Mouse (Mus musculus) erythroblast, adult 5-6 weeks (primary cell): ENCODE measurements around the gene Ttc21a. TPM values are rescaled to one million over a fixed set of nuclear protein-coding genes. Genes with fewer than 3 reads are reported as not detected.

ENCODE experiments used
- ATAC-seq: replicated peaks from 2 replicates; pipeline ENCODE4 v1.8.0; 2016; ENCODE audit warnings: moderate number of reproducible peaks, mild to moderate bottlenecking, moderate TSS enrichment, inconsistent platforms; ENCODE audit not compliant: poor library complexity, low FRiP score, severe bottlenecking
- total RNA-seq, 2 experiments: library from RNA; stranded (forward) in 1 of 2; stranded (reverse) in 1 of 2; fragments of 150-400 nt in 1 of 2; fragments of 200-764, 138-1000 nt in 1 of 2; gene quantifications; 2 replicates each; pipeline versions ENCODE4 v1.2.3 to v1.2.4; 2015 to 2017; ENCODE audit warnings: low replicate concordance in 2 of 2

Gene Ttc21a
- total RNA-seq, 2 experiments from 2014 or later, result 0.77 to 1.2 TPM

DNA sequence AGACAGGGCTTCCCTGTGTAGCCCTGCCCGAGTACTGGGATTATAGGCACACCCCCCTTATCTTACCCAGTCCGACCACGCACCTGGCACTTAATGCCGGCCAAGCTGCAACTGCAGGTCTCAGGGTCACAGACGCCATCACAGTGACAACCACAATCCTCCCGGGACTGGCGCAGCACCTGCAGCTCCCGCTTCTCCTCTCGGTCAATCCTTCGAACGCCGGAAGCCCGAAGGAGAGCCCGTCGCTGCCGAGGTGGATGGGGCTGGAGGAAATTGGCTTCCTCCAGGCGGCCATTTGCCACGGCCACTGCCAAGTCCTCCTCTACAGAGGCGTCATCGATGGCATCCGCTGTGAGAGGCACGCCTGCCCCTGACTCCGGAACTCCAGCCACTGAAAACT is 35.9 kb downstream of the Ttc21a start:
- no peak for ATAC-seq

DNA sequence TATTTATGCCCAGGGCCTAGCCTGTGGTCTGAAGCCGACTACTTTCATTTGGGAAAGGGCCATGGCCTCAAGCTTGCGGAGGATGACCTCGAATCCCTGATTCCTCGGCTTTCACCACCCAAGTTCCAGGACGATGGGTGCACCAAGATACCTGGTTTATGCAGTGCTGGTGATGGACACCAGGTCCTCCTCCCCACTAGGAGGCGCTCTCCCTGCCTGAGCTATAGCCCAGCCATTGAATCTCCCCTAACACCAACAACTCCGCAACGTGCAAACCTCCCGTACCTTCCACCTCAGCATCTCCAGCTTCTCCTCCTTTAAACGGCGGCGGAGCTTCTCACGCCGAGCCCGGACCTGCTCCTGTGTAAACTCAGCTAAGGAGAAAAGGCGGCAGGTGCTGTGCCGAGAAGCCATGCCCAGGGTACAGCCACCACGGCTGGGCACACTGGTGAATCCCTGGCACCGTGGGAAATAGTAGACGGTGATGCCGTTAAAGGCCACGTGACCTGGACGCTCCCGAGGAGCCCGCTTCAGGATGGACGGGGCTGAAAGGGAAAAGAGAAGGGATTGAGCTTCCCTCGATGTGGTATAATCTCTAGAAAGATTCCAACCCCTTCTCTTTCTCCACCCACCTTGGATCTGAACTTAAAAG is 36.6 kb downstream of the Ttc21a start:
- no peak for ATAC-seq

DNA sequence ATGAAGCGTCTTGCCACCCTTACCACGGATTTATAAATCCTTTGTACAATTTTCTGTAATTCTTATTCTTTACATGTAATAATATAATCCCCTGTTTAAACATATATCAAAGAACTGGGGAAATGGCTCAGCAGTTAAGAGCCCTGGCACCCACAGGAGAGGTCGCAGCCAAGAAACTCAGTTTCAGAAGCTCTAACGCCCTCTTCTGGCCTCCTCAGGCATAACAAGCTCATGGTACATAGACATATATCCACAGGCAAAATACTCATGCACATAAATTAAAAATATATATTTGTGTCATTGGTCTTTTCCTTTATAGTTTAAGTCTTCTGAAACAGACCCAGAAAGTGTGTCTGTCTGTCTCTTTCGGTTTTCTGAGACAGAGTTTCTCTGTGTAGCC is 37.2 kb downstream of the Ttc21a start:
- ATAC-seq, result no peak

DNA sequence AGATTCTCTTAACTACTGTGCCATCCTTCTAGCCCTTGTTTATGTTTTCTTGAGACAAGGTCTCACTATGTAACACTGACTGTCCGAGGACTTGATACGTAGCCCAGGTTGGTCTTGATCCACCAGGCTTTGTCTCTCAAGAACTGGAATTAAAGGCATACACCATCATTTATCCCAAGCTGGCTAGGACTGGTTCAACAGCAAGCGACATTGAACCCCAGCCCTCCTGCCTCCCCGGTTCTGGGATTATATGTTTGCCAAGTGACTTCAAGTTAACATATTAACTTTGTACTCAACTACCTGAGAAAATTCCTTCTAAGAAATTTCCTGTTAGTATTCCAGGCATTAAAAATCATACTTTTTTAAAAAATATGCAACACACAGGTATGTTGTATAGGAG is 37.9 kb downstream of the Ttc21a start:
- ATAC-seq, result no peak

DNA sequence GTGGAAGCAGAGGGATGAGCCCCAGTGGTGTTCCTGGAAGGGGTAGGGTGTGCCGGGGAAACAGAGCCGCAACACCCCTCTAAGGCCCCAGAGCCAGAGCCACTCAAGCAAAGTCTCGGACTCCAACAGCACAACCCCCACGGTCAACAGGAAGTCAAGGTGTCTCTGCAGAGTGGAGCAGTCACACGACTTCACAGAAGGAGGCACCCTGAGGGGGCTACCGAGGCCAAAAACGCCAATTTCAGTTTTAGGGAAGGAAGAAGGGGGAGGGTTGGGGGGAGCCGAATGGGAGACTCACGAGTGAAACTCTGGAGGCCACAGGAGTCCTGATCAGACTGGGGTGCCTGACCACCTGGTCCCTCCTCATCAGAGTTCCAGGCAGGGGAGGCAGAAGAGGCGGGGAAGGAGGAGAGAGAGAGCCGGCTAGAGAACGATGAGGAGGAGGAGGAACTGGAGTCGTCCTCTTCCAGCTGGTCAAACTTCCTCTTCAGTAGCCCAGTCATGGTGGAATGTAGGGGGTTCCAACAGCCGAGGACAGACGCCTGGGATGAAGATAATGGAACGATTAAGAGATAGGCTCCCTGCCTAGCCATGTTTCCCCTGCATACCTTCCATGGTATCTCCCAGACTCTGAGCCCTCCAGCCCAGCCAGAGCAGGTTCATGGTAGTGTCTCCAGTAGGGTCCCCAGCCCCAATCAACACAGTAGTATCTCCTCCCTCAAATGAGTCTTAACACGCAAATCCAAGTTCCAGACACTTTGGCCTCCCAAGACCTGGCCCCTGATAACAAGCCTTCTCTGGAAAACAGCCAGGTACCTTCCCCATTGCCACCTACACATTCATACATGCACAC is 39.5 kb downstream of the Ttc21a start:
- no peak for ATAC-seq

DNA sequence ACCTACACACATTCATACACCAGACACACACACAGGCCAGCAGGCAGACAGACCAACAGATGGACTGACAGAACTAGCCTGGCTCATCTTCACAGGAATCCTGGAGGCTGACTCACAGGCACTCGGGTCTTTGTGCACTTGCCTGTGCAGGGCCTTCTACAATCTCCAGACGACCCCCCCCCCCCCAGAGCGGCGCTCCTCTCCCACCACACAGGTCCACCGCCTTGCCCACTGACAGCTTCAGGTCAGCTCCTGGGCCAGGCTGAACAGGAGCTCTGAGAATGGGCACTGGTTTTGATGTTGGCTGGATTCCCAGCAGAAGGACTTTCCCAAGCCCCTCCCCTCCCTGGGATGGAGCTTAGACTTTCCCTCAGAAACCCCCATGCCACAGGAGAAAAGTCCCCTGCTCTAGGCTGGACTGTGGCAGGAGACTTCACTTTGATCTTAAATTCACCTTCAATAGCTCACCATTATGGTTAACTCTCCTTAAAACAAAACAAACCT is 40.2 kb downstream of the Ttc21a start:
- no peak for ATAC-seq

DNA sequence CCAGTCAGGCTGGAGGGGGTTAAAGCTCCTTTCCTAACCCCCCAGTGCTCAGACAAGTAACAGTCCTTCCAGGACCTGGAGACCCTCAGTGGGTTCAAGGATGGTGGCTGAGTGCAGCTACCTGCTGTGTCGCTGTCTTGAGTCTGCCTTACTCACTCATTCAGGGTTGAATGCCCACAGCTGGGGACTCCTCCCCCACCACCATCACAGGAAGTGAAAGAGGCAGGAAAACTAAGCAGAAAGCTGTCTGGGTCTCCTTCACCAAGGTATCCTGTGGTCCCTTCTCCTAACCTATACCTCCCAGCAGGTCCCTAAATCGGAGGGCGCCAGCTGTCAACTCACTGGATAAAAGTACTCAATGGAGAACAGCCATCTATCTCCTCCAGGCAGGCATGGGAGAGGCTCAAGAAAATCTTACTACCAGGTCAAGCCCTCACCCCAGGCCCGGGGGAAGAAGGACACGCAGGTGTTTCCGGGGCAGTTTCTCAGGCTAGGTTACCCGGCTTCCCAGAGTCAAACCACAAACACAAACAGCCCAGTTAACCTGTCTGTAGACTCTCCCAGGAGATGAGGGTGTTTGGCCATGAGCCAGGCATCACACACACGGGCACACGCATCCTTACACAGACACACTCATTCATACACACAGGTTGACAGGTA is 40.9 kb downstream of the Ttc21a start:
- no peak for ATAC-seq

DNA sequence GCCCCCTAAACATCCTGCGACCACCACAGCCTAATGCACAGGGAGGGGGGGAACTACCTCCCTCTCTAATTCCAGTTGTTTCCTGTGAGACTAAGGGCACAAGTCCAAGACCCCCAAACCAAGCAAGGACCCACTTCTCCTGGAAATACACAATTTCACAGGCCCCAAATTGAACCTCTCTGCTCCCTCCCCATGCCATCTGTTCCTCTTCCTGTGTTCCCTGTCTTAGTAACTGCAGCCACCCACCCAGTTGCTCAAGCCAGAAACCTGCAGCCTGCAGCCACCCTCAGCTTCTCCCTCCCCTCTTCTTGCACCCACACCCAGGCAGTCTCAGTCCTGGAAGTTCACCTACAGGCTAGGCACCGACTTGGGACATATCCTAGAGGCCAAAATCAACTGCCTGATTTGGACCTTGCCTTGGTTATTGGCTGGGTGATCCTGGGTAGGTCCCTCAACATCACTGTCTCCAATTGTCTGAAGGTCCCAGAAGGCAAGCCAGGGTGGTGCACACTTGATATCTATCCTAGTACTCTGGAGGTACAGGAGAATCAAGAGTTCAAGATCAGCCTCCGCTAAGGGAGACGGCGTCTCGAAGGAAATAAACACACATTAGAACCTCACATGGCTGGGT is 41.5 kb downstream of the Ttc21a start:
- no peak for ATAC-seq

DNA sequence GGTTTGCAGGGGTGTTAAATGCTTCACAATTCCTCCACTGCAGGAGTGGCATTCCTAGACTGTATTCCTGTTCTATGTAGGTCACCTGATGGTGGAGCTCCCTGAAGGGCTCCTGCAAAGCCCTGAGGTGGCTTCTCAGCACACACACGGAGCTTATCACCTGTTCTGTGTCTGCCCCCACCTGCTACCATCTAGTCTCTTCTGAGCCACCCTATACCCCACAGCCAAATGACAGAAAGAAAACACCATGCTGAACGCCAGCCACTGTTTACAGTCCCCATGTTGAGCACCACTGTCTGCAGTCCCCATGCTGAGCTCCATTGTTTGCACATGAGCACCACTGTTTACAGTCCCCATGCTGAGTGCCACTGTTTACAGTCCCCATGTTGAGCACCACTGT is 42.3 kb downstream of the Ttc21a start:
- ATAC-seq, result no peak

DNA sequence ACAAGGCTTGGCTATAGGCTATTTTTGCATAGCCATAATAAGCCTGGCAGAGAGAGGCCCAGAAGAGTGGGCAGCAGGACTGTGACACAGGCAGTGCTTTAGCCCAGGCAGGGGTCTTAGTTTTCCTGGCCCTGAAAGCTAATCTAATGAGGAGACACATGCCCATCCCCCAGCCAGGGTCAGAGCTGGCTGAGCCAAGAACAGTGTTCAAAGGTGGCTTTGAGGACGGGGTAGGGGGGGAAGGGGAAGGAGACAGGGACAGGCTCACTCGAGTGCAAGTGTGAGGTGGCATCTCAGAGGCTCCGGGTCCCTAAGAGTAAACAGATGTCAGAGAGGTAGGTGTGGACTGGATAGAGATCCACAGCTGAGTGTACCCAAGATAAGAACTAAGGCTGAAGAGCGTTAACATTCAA is 43.4 kb downstream of the Ttc21a start:
- ATAC-seq, result no peak

DNA sequence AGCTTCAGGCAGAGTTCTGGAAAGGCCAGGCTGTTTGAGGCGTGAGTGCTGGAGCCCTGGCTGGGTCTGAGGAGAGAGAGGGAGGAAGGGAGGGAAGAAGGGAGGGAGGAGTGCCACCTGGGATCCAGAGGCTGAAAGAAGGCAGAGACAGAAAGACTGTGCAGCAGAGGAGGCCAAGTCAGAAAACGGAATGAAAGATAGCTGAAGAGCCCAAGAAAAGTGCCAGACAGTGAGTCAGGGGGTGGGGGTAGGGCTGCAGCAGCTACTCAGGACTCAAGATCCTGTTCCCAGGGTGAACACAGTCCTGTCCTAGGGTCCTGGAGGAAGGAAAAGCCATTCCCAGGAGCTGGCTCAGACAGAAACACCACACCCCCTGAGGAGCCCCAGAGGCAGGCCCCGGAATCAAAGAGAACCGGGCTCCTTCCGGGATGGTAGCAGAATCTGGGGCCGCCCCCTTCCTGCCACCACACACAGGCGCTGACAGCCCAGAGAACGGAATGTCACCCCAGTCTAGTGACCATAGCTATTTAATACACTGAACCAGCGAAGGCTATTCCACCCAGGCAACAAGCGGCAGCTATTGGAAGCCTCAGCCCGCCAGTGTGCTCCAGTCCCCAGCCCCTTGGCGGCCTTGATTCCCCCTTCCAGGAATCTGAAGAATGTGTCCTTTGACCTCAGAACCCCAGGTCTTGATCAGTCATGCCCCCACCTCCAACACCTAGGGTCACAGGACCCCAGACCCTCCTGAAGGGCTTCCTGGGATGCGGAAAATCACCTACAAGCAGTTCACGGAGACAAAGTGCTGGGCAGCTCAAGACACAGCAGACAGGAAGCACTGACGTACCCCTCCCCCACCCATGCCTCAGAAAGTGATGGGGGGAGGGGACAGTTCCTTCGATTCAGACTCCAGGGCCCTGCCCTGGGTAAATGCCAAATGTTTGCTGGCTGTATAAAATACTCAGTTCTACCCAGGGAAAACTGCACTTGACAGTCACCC is 44.1 kb downstream of the Ttc21a start:
- no peak for ATAC-seq

DNA sequence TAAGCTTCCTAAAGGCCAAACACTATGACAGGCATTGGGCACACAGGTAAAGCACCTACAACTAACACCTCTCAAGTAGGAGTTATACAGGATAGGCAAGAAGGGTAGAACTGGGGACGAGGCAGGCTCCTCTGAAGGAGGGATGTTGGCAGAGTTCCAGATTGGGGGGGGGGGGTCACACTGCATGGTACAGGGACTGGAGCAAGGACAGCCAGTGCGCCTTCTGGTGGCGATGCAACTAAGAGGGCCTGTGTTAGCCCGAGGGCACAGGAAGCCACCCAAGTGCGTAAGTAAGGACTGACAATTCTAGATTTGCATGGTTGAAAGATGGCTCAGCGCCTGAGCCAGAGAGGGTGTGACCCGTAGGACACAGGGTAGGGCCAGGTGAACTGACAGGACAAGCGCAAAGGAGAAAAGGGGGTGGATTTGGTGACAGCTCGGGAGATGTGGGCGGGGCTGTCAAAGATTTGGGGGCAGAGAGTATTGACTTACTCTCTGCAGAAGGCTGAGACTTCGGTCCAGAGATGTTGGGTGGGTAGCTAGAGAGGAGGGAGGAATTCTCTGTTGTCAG is 44.9 kb downstream of the Ttc21a start:
- no peak for ATAC-seq

DNA sequence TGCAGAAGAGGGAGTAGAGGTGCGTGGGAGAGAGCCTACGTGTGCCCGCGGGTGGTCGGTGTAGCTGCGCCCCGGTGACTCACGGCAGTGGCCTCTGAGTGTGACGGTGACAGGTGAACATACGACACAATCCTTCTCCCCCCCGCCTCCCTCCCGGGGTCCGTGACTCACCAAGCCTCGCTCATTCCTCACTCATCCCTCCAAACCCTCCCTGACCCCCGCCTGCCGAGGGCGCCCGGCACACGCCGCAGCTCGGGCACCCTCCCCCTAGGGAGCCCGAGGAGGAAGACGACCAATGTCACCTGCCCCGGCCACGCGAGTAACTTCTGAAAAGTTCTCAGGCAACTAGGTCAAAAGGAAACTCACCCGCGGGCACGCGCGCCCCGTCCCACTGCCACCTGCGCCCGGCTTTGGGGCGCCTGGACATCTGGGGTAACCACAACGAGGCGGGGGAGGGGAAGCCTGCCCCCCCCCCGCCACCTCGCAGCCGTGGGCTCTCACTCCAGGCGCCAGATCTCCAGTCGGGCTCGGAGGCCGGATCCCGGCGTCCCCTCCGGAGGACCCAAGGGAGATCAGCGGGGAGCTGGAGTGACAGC is 45.6 kb downstream of the Ttc21a start:
- ATAC-seq, result no peak

DNA sequence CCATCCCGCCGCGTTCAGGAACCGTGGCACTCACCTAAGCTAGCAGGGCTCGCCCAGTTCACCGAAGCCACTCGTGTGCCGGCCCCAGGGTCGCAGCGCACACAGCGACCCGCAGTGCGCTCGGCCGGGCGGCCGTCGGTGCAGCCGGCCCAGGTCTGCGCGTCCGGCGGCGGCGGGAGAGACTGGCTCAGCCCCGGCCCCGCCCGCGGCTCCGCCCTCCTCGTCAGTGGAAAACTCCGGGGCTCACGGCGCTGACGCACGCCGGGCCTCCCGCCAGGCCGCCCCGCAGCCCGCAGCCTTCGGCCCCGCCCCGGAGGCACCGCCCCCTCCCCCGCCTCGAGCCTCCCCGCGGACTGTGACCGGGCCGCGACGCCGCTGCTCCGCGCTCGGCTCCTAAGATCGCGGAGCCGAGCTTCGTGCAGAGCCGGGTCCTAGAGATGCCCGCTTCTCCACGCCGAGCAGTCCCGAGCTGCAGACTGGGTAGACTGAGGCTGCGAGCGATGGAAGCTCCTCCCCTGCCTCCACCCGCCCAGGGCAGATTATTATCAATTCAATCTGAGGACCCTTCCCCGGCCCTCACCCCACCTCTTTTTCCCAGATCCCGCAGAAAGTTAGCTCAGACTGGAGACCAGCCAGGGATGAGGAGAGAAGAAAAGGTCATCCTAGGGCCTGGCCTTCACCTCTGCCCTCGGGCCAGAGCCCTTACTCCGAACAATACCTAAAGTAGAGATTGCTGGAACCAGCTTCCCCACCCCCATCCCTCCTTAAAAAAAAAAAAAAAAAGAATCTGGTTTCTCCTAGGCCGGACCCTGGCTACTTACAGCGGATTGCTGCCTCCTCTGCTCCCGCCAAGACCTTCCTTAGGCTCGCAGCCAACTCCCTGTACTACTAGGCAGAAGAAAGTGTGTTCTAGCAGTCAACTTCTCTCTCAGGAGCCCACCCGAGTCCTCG is 46.5 kb downstream of the Ttc21a start:
- ATAC-seq, result no peak

DNA sequence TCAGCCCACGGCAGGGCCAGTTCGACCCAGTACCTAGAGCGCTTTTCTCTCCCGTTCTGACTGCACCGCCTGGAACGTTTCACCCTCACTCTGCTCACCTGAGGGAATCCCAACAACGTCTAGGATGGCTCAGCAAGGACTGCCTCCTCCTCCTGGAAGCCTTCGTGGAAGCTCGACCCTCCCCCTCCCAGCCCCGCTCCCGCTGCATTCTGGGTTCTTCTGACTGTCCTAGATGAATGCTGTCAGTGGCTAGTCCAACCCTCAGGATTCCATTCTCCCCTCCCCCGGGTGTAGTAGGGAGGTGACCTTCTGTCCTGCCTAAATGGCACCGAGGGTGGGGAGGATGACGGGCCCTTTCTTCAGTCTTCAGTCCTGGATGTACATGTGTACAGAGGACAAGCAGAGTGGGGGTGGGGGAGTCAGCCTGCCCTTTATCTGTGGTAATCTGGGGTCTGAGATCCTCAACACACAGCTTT is 47.2 kb downstream of the Ttc21a start, which contains the start of gene Csrnp1:
Csrnp1 (minus strand) TSS at position 123 of the 476 bp plus-strand sequence.
- ATAC-seq, result no peak

DNA sequence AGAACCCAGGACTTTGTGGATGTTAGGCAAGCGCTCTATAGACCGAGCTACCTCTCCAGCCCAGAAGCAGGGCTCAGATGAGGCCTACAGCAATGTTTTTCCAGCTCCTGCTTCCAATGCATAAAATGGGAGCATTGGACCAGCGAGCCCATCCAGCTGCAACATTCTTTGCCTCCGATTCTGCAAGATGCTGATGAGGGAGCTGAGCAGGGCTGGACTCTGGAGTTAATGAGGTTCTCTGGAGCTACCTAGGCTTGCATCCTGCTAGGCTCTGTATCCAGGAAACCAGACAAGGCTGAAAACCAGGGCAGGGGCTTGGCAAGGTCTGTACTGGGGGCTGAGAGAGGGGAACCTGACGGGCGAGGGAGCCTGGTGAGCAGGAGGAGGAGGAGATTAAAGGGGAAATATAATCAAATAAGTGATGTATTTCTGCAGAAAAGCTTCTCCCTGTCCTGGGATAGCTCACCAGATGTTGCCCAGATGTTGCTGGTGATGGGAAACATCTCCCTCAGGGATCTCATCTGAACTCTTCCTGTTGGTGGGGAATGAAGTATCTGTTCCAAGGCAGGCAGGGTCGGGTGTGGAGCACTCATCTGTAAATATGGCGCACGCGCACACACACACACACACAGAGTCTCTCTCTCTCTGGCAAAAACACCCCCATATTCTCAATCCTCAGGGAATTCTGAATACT is 48.6 kb downstream of the Ttc21a start:
- ATAC-seq, result no peak
